Mouse (Mus musculus) left cerebral cortex, adult 9 months (tissue): ENCODE data around the gene Edf1.

Experiments used
- DNase-seq, 2 experiments: peaks; one replicate each; pipeline ENCODE4 v3.0.0; 2022; ENCODE audit warnings: low spot score in 2 of 2

Edf1 gene

GRCm38 (mm10) chr2:25581901-25582301 lies 24.3 kb downstream of the Edf1 start:
- DNase-seq: peak in 1 of 2 experiments; percentile 54

GRCm38 (mm10) chr2:25582466-25583119 lies 24.9 kb downstream of the Edf1 start:
- peak in 1 of 2 experiments; percentile 90 for DNase-seq

GRCm38 (mm10) chr2:25583120-25583481 lies 25.5 kb downstream of the Edf1 start:
- no peak for DNase-seq

- DNase-seq: no peak
Measured at GRCm38 (mm10) chr2:25583571-25583970, 25.9 kb downstream of the Edf1 start.

- DNase-seq: no peak
Measured at GRCm38 (mm10) chr2:25584152-25584551, 26.5 kb downstream of the Edf1 start.

GRCm38 (mm10) chr2:25584856-25585255 lies 27.2 kb downstream of the Edf1 start:
- DNase-seq: no peak

GRCm38 (mm10) chr2:25585601-25586000 lies 28.0 kb downstream of the Edf1 start:
- DNase-seq: no peak

- no peak for DNase-seq
Measured at GRCm38 (mm10) chr2:25587290-25587689, 29.6 kb downstream of the Edf1 start.

GRCm38 (mm10) chr2:25588227-25588907 lies 30.7 kb downstream of the Edf1 start:
- no peak for DNase-seq

GRCm38 (mm10) chr2:25591863-25592262 lies 34.2 kb downstream of the Edf1 start:
- DNase-seq: peak in 1 of 2 experiments; percentile 62

- no peak for DNase-seq
Measured at GRCm38 (mm10) chr2:25596765-25597510, 39.3 kb downstream of the Edf1 start.

GRCm38 (mm10) chr2:25598749-25599148 lies 41.1 kb downstream of the Edf1 start:
- no peak for DNase-seq

- DNase-seq: no peak
Measured at GRCm38 (mm10) chr2:25600037-25600436, 42.4 kb downstream of the Edf1 start.

- DNase-seq: no peak
Measured at GRCm38 (mm10) chr2:25602526-25602925, 44.9 kb downstream of the Edf1 start.

GRCm38 (mm10) chr2:25607761-25608622 lies 50.3 kb downstream of the Edf1 start, which contains the start of gene Rabl6:
TSS of gene Rabl6 (minus strand) at chr2:25608521.
- DNase-seq: peak; percentile 65 to 91

GRCm38 (mm10) chr2:25608671-25609070 lies 51.0 kb downstream of the Edf1 start:
- no peak for DNase-seq
